Mouse (Mus musculus) kidney, adult 18-20 months (tissue): ENCODE measurements around the gene Zfp105.

Source experiments
- DNase-seq: peaks from one replicate; pipeline ENCODE4 v3.0.0; 2021

Zfp105 gene

DNA sequence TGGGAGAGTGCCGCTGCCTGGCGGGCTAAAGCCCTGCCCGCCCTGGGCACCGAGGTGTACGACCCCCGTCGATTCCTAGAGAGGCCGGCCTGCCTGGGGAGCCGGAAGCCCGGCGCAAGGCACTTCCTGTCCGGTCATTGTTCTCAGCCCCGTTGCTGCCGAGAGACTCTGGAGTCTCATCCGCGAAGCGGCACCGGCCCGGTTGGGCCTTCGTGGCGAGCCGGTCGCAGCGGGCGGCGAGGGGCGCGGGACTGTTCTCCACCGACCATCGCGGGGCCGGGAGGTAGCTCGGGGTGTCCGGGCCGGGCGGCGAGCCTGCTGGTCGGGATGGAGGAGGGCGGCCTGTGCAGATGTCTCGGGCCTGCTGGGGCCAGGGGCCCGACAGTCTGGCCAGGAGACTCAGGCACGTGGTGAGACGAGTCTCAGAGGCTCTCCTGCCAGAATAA is at the start of gene Zfp105:
Zfp105 (plus strand) TSS at position 137 of the 446 bp plus-strand sequence.
- DNase-seq: peak; percentile 70

DNA sequence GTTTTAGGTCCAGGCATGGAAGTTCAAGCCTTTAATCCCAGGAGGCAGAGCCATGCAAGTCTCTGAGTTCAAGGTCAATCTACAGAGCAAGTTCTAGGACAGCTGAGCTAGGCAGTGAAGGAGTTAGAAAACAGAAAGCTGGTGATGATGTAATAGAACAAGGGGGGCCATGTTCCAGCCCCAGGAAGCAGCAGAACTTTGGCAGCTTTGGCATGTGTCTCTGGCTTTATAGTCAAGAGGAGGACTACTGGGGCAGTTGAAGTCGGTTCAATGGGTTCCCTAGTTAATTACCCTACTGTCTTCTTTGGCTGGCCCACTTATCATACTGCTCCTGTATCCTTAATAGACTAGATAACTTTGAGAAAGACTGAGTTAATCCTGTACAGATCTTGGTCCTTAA is 48.2 kb upstream of the Zfp105 start:
- no peak for DNase-seq

DNA sequence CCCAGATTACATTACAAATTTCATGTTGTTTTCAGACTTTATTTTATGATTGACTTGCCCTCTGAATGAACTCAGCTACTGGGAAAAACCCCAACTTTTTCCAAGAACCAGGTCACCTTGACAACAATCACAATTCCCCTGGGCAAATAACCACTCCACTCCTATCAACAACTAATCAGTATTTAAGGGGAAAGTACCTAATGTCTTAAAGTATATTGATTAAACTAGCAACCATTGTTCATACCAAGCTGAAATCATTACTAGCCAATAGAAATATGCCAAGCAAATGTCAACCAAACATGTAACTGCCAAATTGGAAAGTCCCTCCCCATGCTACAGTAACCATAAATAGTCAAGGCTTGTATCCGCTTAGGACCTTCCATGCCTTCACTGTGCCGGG is 47.7 kb upstream of the Zfp105 start:
- no peak for DNase-seq

DNA sequence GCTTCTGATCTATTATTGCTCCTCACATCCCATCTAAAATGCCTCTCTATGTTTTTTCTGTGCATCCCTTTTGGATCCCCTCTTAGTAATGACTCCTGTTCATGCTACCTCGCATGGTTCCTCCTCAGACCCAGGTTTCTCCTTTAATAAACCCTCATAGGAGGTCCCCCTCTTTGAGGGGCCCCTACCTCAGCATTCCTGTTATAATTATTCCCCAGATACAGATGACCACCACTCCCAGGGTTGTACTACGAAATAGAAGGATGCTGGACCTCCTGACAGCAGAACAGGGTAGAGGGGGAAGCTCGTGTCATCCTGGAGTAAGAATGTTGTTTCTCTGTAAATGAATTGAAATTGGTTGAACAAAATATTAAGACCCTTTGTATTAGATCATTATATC is 37.5 kb upstream of the Zfp105 start, which contains the start of gene Zkscan7:
Zkscan7 (plus strand) TSS at position 301 of the 400 bp plus-strand sequence.
- DNase-seq: no peak

DNA sequence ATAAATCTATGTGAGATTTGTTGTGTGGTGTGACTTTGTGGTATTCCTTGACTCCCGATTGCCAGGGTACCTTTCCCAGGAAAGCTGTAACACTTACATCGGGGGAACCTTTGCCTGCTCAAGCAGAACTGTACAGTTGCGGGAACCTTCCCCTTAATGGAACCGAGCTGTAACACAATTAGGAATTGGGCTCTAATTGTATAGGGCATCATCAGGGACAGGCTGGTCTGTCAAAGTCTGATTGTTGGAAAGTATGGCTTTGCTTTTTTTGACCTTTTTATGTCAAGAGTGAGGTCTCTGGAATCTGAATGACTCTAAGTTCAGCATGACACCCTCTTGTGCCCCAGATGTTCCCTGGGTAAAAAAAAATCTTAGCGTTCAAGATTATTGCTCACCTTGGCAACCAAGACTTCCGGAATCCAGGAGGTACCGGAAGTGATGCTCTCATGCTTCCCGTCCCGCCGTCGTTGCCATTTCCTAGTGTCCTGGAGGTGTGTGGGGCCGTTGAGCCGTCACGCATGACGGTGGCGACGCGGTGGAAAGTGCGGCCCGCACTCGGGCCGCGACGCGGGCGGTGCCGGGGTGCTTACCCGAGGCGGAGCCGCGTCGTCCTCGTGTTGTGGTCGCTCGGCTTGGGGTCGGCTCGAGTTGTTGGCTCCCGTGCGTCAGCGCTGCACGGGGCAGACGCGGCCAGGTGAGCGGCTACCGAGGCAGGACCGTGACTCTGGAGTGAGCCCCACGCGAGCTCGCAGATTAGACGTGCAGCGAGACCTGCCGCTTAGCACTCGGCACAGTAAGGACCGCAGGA is 36.3 kb upstream of the Zfp105 start:
- DNase-seq: peak; percentile 76

DNA sequence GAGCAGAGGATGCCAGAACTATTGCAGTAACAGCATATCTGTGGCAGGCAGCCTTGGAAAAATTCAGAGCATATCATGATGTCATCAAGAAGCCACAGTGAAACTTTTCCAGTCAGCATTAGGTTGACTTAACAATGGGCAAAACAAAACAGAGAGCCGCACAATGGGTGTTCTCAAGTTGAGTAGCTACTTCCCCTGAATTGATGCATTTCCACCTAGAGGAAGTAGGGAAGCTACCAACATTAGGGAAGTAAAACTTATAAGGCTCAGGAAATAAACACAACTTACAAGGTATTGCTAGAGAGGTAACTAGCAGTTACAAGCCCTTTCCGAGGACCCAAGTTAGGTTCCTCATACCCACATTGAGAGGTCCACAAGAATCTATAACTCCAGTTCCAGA is 21.8 kb upstream of the Zfp105 start:
- DNase-seq: no peak

- peak; percentile 42 for DNase-seq
Measured at GRCm38 (mm10) chr9:122902717-122903535, 19.9 kb upstream of the Zfp105 start.

GRCm38 (mm10) chr9:122922436-122922835 is 436 bp upstream of the Zfp105 start:
- no peak for DNase-seq

DNA sequence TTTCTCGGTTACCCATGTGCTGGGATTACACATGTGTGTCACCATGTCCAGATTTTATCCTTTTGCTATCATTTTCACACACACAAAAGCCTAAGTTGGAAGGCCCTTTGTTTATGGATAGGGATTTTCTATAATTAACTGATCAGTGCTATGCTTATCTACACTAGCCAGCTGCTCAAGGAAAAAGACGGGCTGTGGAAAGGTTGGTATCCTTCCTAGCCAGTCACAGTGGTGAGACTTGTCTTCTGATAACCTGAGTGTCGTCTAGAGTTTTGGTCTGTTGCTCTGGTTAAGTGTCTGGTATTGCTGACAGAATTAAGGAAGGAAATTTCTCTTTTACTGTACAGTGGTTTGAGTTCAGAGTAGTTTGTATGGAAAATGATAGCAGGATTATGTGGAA is 6.0 kb downstream of the Zfp105 start:
- DNase-seq: no peak

DNA sequence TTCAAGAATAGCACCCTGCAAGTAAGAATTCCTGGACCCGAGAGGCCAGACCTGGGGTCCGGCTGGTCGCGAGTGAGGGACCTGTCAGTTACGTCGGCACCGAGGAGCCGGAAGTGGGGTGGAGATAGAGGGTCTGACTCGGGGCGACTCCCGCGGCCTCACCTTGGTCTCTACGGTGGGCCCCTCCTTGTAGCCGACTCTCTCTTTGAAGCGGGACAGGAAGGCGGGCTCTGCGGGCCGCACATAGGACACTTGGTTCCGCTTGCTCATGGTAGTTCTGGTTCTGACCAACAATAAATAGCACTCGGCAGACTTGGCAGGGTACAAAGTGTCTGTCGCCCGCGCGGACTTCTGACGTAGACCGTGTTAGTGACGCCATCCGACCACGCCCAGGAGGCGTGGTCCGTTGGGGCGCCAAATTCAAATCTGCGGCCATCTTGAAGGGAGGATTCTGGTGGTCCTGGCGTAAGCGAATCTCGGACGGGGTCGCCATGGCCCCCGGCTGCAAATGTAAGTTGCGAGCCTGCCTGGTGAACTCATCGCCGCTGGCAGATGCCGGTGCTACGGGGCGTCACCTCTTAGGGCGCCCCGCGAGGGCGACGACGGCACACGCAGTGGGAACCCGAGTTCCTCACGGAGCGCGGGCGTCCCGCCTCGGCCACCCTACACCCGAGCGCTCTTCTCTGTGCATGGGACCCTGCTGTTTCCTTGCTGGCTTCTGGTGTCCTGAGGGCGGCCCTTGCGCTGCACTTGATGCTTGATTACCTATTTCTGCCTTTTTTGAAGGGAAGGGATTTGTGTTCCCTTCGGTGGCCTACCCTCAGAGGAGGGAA is 28.0 kb downstream of the Zfp105 start, which contains the start of the genes 1110059G10Rik and Kif15:
1110059G10Rik (minus strand) TSS at position 358 of the 833 bp plus-strand sequence.
Kif15 (plus strand) TSS at position 404 of the 833 bp plus-strand sequence.
- DNase-seq: peak; percentile 96
